Mouse (Mus musculus): ENCODE results near the gene Cabp4.

Gene Cabp4

DNA sequence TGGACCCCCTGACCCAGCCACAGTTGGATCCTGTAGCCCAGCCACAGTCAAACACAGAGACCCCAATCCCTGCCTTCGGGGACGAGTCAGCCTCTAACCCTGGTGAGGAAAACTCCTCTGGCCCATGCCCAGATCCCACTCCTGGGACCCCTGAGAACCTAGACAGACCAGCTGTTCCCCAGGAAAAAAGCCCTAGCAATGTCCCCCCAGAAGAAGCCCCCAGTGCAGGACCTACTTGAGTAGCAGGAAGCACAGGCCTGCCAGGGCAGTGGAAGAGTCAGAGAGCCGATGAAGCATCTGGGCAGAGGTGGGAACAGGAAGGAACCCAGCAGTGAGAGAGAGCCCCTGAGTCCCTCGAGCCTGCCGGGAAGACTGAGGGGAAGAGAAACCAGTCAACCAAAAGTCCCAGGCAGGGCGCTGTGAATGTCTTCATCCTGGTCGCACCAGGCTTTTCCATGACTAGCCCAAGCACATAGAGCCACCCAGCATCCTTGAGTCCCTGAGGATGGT is at the start of gene Cabp4:
Gene Cabp4, minus strand, starts transcription at position 275 of the 510 bp plus-strand sequence.
- ATAC-seq (ENCODE audit: insufficient number of reproducible peaks, low FRiP score, low TSS enrichment) = no peak

DNA sequence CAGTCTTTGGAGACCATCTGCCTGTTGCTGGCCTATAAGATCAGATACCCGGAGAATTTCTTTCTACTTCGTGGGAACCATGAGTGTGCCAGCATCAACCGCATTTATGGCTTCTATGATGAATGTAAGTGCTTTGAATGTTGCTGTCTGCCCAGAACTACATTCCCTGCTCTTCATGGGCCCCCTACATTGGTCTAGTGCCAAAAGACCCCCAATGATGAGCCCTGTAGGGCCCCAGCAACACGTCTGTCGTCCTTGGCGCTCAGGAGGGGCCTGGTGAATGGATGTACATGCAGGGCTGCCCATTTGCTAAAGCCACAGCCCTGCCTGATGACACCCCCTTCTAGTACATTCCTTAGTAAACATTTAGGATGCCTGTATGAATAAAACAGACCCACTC is 49.3 kb upstream of the Cabp4 start:
- ATAC-seq (ENCODE audit: insufficient number of reproducible peaks, low FRiP score, low TSS enrichment) = no peak

DNA sequence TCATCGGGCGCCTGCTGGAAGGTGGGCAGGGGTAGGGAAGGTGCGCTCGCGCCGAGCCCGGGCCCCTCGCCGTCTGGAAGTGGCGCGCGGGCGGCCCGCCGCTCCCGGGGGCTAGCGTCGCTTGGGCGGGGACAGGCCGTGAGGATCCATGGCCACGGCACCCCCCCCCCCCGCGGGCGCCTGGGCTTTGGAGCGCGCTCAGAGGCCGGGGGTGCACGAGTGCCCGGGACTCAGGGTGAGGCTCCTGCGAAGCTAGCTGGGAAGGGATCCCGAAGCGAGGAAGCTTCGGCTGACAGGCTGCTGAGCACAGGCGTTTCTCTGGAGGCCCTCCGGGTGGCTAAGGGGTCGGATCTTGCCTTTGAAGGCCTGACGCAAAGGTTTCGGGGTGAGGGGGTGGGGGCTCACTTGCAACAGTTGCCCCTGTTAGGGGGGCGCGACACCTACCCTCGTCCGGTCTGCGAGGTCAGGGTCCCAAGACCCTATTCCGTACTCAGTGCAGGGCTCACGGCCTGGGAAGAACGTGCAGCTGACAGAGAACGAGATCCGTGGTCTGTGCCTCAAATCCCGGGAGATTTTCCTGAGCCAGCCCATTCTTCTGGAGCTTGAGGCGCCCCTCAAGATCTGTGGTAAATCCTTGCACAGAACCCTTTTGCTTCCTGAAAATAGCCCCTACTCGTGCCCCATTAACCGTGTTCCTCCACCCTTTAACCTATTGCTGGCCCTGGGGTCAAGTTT is 48.6 kb upstream of the Cabp4 start:
- no peak for ATAC-seq (ENCODE audit: insufficient number of reproducible peaks, low FRiP score, low TSS enrichment)

DNA sequence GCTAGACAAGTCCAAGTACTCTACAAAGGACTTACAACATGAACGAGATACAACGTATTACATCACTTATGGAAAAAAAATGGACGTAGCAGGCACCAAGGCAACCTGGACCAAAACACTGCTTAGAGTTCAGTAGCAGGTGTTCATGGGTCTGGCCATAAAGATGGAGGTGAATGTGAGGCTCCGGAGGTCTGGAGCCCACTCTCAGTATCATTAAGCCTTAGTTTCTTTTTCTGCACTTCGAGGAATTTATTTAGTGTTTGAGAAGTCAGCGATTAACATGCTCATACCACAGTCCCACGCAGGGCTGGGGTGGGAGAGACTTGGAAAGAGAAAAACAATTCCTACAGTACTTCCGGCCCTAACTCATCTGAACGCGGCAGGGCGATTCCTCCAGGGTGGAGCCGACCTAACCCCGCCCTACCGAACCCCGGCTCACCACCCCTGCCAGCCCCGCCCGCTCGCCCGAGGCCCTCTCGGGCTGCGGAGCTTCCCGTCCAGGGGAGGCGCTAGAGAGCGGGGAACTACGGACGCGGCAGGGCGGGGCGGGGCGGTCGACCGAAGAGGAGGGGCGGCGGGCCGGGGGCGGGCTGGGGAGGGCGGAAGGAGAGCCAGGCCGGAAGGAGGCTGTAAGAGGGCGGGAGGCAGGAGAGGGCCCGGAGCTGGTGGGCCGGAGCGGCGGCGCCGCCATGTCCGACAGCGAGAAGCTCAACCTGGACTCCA is 47.9 kb upstream of the Cabp4 start, which contains the start of gene Ppp1ca:
Gene Ppp1ca, plus strand, starts transcription at position 538 of the 723 bp plus-strand sequence.
- ATAC-seq (ENCODE audit: insufficient number of reproducible peaks, low FRiP score, low TSS enrichment) = peak; percentile 70

DNA sequence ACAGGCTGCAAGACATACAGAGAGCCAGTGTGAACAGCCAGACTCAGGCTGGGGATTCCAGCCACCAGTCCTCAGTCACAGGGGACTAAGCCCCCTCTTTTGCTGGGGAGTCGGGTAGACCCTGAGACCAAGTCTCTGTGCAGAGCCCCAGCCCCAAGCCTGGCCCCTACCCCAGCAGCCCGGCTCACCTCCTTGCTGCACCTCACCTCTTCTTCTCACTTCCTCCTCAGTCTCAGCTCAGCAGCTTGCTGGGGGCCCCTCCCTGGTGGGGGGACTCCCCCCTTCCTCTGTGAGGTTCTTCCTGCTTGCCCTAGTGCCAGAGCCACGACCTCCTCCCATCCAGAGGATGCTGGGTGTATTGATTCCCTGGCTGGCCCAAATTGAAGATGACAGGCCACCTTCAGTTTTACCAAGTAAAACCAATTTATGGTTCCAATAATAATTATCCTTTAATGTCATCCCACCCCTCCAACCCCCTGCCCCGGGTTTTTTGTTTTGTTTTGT is 47.0 kb upstream of the Cabp4 start, which contains the start of gene Tbc1d10c:
Gene Tbc1d10c, minus strand, starts transcription at position 454 of the 504 bp plus-strand sequence.
- ATAC-seq (ENCODE audit: insufficient number of reproducible peaks, low FRiP score, low TSS enrichment) = no peak

DNA sequence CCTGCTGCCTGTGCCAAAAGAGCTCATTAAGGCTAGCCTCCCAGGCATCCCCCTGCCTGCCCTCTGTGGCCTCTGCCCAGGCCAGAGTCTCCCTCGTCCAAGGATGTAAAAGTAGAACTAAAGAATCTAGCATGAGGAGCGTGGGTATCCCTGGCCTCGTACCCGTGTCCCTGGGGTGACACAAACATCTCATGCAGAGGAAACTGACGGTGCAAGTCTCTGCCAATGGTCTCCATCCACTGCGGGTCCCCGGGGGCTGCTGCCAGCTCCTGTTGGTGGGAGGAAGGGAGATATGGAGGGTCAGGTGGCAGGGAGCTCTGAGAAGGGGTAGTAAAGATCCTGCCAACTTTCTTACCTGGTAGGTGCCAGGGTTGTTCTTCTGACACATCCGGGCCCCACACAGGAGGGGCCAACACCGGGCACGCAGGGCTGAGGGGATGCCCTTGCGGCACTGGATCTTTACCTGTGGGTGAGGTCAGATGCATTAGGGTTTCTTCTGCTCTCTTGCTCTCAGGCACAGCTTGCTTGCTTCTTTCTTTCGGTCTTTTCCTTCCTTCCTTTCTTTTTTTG is 45.3 kb upstream of the Cabp4 start:
- no peak for ATAC-seq (ENCODE audit: insufficient number of reproducible peaks, low FRiP score, low TSS enrichment)

DNA sequence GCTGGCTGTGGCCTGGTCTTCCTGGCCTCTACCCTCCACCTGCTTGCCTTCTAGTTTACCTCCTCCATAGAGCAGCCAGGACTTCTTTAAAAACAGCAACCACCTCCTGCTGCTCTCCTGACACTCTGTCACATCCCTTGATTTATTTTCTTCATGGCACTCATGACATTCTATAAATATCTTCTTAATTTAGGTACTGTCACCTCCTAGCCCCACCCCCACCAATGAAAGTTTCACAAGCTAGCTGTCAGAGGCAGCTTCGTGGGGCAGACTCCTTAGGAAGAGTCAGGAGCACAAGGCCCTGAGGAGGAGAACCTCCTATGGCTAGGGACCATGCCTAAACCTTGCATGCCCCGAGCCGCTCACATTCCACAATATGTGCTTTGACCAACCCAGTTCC is 43.5 kb upstream of the Cabp4 start:
- ATAC-seq (ENCODE audit: insufficient number of reproducible peaks, low FRiP score, low TSS enrichment) = no peak

DNA sequence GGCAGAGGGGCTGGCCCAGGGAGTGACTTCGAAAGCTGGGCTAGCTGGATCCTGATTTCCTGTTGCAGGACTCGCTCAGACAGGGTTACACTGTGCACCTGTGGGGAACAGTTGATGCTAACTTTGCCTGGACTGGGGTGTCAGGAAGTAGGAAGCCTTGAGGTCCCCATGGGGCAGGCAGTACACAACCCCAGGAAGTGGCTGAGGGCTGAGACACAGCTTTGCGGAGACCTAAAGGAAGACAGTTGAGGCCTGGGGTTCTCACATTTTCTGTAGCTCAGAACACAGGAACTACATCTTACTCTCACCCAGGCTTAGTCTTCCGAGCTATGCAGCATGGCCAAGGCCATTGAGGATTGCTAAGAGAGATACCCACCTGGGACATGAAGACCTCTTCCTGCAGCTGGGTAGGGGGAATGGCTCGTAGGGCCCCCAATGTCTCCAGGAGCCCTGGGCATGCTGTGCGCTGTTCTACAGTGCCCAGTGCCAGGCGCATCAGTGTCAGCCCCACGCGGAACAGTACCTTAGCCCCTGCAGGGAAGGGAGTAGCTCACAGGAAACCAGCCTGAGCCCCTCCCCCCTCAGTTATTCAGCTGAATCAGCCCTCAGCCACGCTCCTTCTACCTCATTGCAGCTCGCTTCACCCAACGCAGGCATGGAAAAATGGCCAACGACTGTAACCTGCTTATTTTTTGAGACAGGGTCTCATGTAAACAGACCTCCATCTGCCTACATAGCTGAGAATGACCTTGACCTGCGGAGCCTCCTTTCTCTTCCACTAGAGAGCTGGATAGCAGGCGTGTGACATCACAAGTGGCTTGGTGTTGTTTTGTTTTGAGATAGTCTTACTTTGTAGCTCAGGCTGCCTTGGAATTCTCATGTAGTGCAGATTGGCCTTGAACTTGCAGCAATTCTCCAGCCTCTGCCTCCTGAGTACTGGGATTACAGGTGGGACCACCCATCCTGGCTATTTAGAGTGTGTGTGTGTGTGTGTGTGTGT is 41.4 kb upstream of the Cabp4 start:
- no peak for ATAC-seq (ENCODE audit: insufficient number of reproducible peaks, low FRiP score, low TSS enrichment)

DNA sequence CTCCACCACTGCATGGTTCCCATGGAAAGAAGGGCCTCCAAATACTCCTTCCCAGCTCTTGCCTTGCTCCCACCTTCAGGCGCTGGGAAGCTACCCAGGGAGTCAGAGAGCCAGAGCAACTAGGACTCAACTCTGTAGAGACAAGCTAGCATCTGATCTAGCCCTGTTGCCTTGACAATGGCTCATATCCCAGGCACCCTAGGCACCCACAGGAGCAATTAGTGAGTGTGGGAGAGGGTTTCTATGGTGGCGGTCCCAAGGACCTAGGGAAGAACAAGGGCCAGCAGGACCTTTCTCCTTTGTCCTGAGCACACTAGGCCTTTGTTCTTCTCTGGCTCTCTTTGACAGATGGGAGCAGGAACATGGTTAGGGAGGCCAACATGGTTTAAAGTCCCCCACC is 39.9 kb upstream of the Cabp4 start:
- no peak for ATAC-seq (ENCODE audit: insufficient number of reproducible peaks, low FRiP score, low TSS enrichment)

DNA sequence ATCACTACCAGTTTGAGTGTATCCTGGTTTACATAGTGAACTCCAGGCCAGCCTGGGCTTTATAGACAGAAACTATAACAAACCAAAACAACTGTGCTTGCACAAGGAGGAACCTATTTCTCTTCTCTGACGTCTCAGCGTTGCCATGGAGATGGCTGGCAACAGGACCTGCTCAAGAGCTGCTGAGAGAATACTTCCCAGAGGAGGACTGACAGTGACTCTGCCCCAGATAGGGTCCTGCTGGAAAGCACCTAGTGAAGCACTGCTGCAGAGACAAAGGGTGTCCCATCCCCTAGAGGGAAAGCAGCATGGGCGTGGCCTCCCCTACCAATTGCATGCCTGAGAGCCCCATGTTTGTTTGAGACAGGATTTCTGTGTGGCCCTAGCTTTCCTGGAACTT is 38.1 kb upstream of the Cabp4 start:
- ATAC-seq (ENCODE audit: insufficient number of reproducible peaks, low FRiP score, low TSS enrichment) = no peak

DNA sequence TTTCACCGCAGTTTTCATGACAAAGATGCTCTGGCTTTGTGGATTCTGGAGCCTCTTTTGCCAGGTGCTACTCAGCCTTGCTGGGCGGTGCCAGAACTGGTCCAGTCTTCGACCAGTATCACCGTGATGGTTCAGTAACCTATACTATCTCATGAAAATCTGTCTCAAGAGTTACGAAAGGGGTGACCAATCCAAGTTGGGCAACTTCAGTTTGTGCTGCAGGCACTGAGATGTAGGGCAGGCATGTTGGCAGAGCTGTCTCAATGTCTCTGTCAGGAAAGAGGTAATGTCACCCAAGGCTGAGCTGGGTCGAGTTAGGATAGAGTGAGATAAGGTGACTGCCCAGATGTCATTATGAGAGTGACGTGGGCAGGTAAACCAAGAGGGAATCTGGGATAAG is 36.6 kb upstream of the Cabp4 start:
- ATAC-seq (ENCODE audit: insufficient number of reproducible peaks, low FRiP score, low TSS enrichment) = no peak

DNA sequence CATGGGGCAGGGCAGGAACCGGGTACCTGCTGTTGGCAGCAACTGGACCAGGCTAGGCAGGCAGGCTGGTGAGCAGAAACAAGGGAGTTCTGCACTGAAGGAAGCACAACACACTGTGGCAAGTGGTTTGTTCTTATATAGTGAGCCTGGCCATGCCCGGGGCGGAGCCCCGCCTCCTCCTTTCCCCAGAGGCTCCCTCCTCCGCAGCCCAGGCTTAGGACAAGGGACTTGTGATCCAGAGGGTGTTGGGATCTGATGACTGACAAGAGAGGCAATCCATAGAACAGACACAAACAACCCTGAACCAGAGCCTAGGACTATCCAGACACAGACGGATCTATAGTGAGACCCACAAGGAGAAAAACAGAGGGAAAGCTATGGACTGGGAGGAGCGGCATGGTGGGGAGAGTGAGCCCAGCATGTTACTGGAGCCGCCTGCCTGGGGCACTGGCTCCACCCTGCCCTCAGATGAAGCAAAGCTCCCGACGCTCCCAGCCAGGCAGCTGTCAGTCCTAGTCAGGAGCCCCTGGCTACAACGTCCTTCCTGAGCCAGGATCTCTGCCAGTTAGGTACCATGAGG is 31.6 kb upstream of the Cabp4 start, which contains the start of gene Carns1:
Gene Carns1, minus strand, starts transcription at position 112 of the 580 bp plus-strand sequence.
- ATAC-seq (ENCODE audit: insufficient number of reproducible peaks, low FRiP score, low TSS enrichment) = no peak

DNA sequence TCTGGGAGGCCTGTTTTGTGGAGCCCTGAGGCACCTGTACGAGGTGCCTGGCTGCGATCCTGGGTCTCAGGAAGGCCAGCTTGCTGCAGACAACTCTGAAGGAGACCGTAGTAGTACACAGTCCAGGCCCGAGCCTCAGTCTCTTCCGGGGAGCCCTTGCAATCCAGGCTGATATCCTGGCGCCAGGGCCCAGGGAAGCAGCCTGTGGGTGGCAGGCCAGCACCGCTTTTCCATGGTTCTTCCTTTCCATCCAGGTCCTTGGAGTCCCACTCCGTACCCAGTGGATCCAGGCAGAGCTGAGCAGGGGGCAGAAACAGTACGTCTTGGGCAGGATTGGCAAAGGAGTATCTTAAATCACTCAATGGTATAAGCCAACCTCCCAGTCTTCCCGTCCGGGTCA is 29.1 kb upstream of the Cabp4 start:
- no peak for ATAC-seq (ENCODE audit: insufficient number of reproducible peaks, low FRiP score, low TSS enrichment)

DNA sequence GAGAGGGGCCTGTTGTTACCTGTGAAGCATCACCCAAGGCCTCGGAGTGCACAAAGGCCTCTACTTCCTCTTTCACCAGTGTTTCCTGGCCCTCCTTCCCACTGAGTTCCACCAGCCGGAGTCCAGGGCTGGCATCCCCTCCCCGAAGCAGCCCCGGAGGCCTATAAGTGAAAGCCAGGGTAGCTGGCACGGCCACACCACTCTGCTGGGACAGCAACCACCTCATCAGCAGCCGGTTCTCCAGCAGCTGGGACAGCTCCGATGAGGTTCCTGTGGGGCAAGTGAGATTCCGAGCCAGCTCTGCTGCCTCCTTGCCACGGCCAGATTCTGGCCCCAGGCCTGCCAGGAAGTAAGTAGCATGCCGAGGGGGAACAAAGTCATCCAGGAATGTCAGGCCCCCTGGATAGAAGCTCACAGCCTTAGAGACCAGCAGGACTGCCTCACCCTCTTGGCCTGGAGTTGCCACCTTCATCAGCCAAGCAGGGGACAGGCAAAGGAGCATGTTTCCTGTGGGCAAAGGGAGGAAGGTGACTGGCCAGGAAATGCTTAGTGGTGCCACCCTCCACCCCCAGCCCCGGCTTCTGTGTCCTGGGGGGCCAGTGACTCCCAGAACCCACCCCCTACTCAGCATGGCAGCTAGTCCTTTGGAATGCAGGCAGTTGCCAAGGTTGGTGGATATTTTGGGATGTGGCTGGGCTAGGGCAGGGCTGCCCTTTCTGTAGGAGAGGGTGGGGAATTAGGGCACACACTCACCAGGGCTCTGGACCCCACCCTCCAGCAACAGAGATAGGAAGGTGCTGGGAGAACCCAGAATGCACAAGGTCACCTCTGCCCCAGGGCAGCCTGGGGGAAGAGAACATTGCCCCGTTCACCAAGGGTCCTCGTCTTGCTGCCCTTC is 27.8 kb upstream of the Cabp4 start:
- ATAC-seq (ENCODE audit: insufficient number of reproducible peaks, low FRiP score, low TSS enrichment) = no peak

DNA sequence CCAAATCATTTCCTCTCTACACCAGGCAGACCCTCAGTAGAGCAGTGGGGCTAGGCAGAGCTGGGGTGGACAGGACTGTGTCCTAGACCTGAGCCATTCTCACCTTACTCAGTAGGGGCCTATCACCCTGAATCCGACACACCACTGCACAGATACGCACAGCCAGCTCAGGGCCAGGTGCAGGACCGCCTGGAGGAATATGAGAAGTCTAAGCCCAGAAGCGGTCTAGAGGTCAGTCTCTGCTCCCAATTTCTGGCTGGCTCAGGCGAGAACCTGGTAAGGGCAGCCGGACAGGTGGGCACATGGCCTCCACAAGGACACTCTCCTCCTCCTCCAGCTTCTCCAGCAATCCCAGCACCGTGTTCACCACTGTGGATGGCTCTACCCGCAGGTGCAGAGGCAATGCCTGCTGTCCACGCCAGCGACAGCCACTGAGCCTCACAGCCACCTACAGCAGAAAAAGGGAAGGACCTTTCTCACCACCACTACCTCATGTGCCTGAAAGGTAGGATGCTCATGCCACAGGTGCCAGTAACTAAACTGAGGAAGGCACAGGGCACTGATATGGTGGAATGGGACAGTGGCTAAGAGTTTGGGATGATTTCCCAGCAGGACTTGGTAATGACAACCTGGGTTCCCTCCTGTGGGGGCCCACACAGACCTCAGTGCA is 27.0 kb upstream of the Cabp4 start:
- no peak for ATAC-seq (ENCODE audit: insufficient number of reproducible peaks, low FRiP score, low TSS enrichment)

DNA sequence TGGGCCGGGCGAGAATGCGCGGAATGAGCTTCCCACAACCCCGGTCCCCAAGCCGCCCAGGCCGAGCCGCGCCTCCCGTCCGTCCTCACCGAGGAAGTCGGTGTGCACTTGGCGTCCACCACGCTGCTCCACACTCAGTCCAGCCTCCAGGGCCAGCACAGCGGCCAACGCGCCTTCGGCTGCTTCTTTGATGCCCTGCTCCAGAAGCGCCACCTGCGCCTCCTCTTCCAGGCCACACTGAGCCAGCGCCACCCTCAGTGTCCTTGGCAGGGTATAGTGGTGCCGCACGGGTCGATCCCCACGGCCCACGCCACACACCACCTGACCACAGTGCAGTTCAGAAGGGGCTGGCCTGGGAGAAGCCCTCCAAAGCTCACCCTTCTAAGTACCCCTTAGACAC is 26.0 kb upstream of the Cabp4 start:
- ATAC-seq (ENCODE audit: insufficient number of reproducible peaks, low FRiP score, low TSS enrichment) = peak; percentile 34; the same call in 1 of the 2 replicates

DNA sequence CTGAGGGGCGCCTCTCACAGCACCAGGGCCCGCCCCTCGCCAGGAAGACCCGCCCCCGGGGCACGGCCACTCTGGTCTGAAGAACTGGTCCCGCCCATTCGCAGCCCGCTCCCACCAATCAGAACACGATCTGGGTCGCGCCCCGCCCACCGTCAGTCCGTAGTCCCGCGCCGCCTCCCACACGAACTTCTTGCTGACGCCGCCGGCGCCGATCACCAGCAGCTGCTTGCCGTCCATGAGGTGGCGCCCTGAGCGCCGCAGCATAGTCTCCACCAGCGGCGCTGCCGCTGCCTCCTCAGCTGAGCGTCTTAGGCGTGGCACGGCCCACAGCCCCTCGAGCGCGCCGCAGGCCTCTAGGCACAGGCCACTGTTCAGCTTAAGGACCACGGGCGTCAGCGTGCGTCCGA is 25.5 kb upstream of the Cabp4 start:
- peak; percentile 74 for ATAC-seq (ENCODE audit: insufficient number of reproducible peaks, low FRiP score, low TSS enrichment)
